In the genomic region with DNA sequence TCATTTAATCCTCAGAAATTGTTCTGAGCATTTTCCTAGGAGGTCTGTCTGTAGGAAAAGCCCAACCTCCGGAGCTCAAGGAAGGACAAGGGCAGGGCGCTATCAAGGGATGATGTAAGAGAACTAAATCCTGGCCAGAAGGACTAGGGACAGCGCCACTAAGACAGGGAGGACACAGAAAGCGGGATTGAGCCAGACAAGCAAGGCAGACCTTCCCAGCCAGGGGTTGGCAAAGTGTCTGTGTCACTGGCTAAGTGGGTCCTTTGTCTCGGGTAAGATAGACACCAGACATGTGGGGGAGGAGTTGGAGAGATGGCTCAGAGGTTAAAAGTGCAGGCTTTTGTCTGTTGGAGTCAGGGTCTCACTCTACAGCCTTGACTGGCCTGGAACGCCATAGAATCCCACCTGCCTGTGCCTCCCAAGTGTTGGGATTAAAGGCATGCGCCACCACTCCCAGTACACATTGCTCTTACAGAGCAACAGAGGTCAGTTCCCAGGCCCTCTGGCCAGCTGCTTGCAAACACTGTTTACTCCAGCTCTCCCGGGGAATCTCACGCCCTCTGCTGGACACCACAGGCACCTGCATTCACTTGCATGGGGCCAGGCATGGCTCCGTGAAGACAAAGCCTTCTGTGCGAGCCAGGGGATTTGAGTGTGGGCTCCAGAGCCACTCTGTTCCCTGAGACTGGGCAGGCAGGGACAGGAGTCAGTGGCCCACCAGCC, we compare ENCODE assay signal across 1 mouse cellular context.
TF ChIP-seq lines count a peak whose summit lies in the region.

No protein-coding gene starts in this region.

TF ChIP-seq in CH12.LX, 34 proteins besides CTCF, POLR2A, EP300 and RAD21:
- TF ChIP-seq BHLHE40 (IDR thresholded peaks at IDR 0.05; ENCODE audit: low read depth, low read length) (no peak), SMC3 (IDR thresholded peaks at IDR 0.05; ENCODE audit: low read depth, low read length) (peak; percentile 66), IRF4 (IDR thresholded peaks at IDR 0.05; ENCODE audit: low read depth, low read length) (no peak)
